Mouse (Mus musculus) heart, postnatal 0 days (tissue): Measurements from ENCODE around the gene Usp13.

Source experiments
- CTCF ChIP-seq: IDR thresholded peaks from 2 replicates; pipeline ENCODE4 v1.5.1; 2016; ENCODE audit warnings: antibody characterized with exemption, control low read depth, low read depth
- EP300 ChIP-seq: IDR thresholded peaks from 2 replicates; pipeline ENCODE4 v1.6.1; 2016; ENCODE audit warnings: antibody characterized with exemption, low read depth

GRCm38 (mm10) chr3:32939802-32940501 lies 122.6 kb downstream of the Usp13 start:
- TF ChIP-seq CTCF (no peak), EP300 (no peak)
